Mouse (Mus musculus): ENCODE results near the gene Tepp.

Tepp gene

GRCm38 (mm10) chr8:95331720-95332436 is 21.5 kb downstream of the Tepp start, which contains the start of the genes Zfp319 and Usb1:
Gene Zfp319 (minus strand): TSS chr8:95331950.
Gene Usb1 (plus strand): TSS chr8:95332284.
- DNase-seq = peak; percentile 98

GRCm38 (mm10) chr8:95332437-95333199 is 22.3 kb downstream of the Tepp start:
- no peak for DNase-seq

- no peak for DNase-seq
Observed at GRCm38 (mm10) chr8:95335706-95336105, 25.3 kb downstream of the Tepp start.

GRCm38 (mm10) chr8:95336363-95336762 is 26.0 kb downstream of the Tepp start:
- DNase-seq = no peak

- no peak for DNase-seq
Observed at GRCm38 (mm10) chr8:95341721-95342120, 31.4 kb downstream of the Tepp start.

GRCm38 (mm10) chr8:95344668-95345067 is 34.3 kb downstream of the Tepp start:
- DNase-seq = no peak

GRCm38 (mm10) chr8:95346643-95347545 is 36.5 kb downstream of the Tepp start:
- DNase-seq = peak; percentile 85

- no peak for DNase-seq
Observed at GRCm38 (mm10) chr8:95348356-95348755, 38.0 kb downstream of the Tepp start.

- DNase-seq = peak; percentile 81
Observed at GRCm38 (mm10) chr8:95348811-95349630, 38.7 kb downstream of the Tepp start.

GRCm38 (mm10) chr8:95351461-95351860 is 41.1 kb downstream of the Tepp start:
- DNase-seq = peak; percentile 55

GRCm38 (mm10) chr8:95352151-95352870 is 41.9 kb downstream of the Tepp start, which contains the start of gene Mmp15:
Gene Mmp15 (plus strand): TSS chr8:95352268.
- peak; percentile 87 for DNase-seq

- DNase-seq = peak; percentile 70
Observed at GRCm38 (mm10) chr8:95352871-95353866, 42.8 kb downstream of the Tepp start.

GRCm38 (mm10) chr8:95354606-95355005 is 44.2 kb downstream of the Tepp start:
- DNase-seq = peak; percentile 42

GRCm38 (mm10) chr8:95358550-95359411 is 48.4 kb downstream of the Tepp start:
- no peak for DNase-seq

GRCm38 (mm10) chr8:95360181-95361015 is 50.0 kb downstream of the Tepp start:
- DNase-seq = no peak

GRCm38 (mm10) chr8:95361016-95361341 is 50.6 kb downstream of the Tepp start:
- DNase-seq = no peak

- DNase-seq = no peak
Observed at GRCm38 (mm10) chr8:95362272-95362671, 51.9 kb downstream of the Tepp start.

GRCm38 (mm10) chr8:95363849-95364248 is 53.5 kb downstream of the Tepp start:
- no peak for DNase-seq
